Mouse (Mus musculus): Measurements from ENCODE around the gene Vmn1r1.
"Not testable (repeated sequence)": the region's sequence is repeated elsewhere in the genome, so short reads cannot be mapped to it uniquely, and the experiment has no call there.

The Vmn1r1 gene

DNA sequence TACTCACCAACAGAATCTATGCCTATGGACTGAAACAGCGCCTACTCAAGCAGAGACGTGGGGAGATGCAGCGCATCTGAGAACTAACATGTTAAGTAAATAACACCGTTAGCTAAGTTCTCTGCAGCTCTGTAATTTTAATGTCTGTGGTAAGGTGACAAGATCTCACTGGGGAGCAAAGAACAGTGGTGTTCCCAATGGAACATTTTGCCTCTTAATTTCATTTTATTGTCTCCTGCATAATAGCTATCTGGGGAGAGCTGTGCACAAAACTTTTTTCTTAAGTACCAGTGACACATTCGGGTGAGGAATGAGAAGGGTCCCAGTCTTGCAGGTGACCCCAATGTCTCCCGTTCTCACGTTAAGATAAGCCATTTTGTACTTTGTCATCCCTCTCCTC is at the start of gene Vmn1r1:
Vmn1r1 (minus strand) TSS at position 101 of the 400 bp plus-strand sequence.
- DNase-seq = no peak

DNA sequence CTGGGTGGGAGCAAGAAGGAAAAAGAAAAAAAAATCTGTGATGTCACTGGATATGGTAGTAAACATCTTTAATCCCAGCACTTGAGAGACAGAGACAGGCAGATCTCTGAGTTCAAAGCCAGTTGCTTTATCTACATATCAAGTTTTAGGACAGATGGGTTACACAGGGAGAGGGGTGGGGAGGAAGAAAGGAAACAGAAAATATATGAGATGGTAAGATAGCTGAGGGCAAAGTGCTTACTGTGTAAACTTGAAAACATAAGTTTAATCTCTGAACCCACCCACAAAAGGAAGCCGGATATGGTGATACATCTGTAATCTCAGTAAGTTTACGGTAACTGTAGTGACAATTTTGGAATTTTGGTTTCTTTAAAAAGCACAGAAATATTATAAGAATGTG is 46.0 kb upstream of the Vmn1r1 start:
- no peak for DNase-seq

DNA sequence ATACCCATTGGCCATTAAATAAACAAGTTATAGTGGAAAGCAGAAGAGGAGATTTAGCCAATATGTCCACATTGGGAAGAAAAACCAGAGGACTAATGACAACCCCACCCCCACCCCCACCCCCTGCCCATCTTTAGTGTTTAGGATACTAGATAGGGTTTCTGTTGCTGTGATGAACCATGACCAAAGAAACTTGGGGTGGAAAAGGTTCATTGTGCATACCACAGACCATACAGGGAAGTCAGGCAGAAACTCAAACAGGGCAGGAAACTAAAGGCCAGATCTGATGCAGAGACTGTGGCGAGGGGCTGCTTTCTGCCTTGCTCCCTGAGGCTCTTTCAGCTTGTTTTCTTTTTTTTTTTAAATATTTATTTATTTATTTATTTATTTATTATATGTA is 28.3 kb upstream of the Vmn1r1 start:
- no peak for DNase-seq

DNA sequence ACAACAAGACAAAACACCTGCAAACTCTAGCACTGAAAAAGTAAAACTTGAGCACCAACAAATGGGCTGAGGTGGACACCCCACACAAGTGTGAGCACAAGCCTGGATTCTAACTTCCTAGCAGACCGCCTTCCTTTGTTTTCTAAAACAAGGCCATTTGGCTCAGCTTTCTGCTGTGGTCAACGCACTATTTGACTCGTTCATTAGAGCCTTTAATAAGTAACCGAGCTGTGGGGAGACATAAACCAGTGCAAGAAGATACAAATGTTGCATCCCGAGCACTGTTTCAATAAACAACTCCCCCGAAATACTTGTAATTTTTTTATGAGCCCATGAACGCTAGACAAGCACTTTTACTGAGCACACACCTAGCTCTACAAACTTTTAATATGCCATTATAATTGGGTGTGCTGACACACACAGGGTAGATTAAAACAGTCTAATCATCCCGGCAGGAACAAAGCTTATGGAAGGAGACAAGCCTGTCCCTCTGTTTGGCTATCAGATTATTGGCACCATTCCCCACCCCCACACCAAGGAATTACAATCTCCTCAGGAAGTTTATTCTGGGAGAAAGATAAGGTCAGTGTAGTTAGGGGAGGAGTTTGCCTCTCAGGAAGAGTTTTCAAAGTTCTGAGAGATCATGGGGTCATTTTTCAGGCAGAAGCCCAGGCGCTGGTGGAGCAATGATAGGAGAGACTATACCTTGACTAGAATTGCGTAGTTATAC is 27.7 kb upstream of the Vmn1r1 start:
- peak; percentile 54 for DNase-seq

DNA sequence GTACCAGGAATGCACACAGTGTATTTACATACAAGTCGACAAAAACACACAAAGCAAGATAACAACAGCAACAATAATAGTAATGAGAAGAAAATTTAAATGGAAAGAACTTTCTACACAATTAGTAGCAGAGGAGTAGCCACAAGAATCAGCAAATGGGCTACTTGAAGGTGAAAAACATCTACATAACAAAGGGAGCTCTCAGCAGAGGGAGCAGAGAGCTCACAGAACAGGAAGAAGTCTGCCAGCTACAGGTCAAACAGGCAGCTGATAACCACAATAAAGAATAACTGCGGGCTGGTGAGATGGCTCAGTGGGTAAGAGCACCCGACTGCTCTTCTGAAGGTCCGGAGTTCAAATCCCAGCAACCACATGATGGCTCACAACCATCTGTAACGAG is 26.9 kb upstream of the Vmn1r1 start:
- no peak for DNase-seq

DNA sequence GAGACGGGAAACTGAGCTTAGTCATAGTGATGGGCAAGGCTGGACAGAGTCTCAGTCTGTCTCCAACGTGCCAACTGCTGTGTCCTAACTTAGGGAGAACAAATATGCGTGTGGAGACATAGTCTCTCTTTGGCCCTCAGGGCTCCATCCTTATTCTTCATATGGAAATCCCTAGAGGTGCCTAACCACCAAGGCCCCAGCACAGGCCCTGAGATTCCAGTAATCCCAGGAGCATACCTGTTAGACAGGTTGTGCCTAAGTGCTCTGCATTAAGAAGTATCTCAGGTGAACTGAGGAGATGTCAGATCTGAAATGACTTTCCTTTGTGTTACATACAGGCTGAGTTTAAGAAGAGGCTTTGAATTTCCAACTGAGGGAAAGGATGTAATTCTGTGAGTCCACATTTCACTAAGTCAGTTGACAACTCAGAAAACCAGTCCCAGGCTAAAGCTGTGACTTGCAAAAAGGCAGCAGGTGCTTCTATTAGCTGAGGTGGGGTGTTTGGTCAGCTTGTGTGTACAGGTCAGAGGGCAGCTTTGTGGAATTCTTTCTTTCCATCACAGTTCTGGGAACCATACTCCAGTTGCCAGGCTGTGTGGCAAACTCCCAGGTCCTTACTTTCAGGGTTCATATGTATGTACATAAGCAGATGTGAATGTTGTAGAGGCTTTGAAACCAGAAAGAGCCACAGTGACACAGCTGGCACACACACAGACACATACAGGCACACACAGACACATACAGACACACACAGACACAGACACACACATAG is 25.6 kb upstream of the Vmn1r1 start:
- DNase-seq = no peak

DNA sequence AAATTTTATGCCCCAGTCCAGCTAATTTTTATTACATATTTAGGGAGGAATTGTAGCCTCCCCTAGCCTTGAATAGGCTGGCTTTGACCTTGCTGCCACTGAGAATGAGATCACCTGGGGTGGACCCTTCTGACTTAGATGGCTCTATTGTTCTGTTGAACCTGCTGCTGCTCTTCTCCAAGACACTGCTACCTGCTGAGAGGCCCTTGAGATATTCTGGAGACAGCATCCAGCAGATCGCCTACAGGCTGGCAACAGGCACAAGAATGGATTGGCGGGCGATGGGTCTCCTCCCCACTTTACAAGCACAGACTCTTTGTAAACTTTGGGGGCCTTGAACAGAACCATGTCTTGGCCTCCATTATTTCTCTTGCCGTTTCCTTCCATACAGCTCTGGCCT is 18.2 kb upstream of the Vmn1r1 start:
- DNase-seq = not testable (repeated sequence)

DNA sequence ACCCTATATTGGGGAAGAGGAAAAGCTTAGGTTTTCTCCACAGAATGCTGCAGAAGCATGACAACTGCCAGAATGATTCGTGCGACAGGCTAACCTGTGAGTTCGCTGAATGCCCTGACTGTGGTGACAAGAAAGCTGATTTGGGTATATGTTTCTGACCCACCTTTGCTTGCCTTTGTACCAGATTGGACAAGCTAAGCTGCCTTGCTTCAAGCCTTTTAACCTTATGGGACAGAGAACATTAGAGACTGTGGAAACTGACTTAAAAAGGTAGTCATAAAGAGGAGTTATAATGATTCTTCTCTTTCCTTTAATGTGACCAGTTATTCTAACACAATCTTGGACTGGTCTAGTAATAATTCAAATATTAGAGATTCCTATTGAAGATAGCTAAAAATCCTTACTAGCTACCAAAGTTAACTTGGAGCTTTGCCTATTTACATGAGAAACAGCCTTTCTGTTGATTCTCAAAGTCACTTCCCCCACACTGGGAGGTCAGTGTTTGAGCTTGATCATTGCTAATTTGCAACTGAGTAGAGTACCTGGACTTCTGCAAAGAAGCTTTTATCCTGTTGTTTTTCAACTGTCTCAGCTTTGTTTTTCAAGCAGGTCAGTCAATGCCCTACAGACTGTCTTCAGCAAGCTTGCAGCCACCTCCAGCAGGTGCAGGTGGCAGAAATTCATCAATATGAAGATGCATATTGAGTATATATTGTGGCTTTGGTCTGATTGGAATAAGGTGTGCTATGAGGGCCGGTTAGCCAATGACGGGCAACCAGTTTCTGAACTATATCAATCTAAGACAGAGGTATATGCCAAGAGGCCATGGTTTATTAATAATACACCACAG is 17.4 kb upstream of the Vmn1r1 start:
- DNase-seq = no peak

DNA sequence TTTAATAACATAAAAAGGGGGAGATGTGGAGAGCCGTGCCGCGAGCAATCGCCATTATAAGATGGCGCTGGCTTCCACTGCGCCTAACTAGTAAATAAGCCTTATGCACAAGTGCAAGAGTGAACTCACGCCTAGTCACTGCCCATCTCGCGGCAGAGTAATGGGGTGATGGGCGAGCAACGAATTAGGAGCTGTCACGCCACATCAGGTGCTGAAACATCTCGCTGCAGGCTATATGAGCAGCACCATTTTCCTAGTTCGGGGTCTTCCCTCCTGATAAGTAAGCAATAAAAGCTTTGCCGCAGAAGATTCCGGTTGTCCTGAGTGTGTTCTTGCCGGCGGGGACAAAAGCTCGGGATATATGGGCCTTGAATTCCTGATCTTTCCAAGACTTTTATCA is 12.7 kb upstream of the Vmn1r1 start:
- not testable (repeated sequence) for DNase-seq

DNA sequence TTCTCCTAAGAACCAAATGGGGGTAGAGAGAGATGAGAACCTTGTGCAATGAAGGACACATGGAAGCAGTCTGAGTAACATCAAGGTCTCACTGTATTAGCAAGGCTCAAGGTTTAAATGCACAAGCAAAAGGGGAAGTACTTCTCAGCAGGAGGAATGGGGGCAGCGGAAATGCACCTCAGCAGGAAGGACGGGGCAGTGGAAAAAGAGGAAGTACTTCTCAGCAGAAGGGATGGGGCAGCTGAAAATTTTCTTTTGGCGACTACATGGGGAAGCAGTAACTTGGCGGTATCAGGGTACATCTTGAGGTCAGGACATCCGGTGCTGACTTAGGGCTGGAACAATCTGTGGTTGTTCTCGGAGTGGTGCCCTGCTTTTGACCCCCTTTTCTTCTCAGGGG is 5.9 kb upstream of the Vmn1r1 start:
- DNase-seq = not testable (repeated sequence)

DNA sequence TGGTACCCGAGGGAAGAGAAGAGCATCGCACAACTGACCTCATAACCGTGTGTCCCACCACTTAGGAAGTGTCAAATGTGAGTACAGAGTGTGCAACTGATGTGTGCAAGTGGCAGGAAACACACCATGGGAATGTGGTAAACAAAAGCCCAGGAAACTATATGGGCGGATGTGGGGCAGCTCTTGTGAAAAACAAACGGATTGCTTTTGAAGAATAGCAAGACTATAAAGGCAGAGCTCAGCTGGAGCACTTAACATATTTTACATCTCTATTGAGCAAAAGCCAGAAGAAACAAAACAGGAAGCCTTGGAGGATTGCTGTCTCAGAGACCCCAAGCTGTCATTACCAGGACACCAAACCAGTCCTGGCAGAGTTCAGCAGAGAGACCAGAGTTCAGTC is 1.3 kb downstream of the Vmn1r1 start:
- no peak for DNase-seq

DNA sequence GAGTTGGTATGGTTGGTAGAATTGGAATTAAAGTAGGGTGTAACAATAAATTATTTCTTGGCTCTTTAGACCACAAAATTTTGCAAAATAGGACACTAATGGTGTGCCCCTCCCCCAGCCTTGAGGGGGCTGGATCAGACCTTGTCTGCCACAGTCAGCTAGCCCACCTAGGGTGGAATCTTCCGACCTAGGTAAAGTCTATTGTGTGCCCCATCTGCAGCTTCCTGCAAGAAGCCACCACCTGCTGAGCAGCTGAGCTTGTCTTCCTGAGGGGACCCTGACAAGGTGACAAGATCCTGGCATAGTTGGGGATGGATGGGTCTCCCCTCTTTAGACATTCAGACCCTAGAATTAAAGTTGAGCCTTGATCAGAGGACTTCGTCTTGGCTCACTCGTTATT is 4.7 kb downstream of the Vmn1r1 start:
- DNase-seq = no peak

DNA sequence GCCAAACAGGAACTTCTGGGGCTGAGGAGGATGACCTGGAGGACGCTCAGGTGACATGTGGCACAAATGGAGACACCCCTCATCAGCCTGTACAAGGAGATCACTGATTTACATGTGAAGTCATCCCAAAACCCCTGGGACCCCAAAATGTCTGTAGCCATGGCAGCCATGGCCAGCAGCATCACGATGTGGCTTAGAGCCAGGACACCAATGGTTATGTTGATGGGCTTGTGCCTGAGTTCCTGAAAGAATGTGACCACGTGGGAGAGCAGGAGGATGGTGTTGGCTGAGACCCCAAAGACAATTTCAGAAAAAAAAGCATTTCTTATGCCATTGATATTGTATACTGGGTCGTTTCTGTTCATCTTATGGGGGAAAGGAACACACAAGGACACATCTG is 6.6 kb downstream of the Vmn1r1 start:
- no peak for DNase-seq

DNA sequence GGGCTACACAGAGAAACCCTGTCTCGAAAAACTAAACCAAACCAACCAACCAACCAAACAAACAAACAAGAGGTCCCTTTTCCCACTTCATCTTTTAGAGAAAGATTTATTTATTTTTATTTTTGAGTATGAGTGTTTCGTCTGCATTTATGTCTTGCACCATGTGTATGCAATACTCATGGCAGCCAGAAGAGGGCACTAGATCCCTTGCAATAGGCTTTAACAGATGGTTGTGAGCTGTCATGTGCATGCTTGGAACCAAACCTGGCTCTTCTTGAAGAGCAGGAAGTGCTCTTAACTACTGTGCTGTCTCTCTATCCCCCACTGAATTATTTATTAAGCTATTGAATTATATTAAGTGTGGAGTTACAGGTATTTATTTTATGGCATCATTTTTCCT is 14.3 kb downstream of the Vmn1r1 start:
- DNase-seq = peak; percentile 35

DNA sequence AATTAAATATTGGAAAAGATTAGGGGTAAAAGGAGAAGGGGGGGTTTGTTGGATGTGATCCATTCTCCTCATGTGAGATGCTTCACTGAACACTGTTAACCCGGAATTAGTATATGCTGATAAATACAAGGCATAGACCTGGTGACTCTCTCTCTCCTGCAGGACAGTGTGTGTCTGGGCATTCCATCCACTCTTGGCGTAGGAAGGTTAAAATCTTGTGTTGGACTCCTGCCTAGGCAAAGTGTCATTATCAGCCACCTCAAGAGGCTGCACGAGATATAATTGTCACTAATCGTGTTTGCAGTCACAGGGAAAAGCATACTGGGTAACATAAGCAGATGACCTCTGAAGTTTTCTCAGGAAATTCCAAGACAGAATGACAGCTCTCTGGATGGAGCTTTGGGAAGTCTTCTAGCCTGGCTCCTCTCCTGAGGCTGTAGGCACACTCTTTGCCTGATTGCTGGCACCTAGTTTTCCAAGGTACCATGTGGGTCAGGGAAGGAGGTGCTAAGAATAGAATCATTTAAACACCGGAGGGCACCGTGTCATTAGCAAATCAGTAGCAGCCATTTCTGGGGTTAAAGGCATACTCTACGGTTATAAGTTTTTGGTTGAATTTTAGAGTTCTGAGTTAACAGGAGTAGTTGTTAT is 15.3 kb downstream of the Vmn1r1 start:
- no peak for DNase-seq

DNA sequence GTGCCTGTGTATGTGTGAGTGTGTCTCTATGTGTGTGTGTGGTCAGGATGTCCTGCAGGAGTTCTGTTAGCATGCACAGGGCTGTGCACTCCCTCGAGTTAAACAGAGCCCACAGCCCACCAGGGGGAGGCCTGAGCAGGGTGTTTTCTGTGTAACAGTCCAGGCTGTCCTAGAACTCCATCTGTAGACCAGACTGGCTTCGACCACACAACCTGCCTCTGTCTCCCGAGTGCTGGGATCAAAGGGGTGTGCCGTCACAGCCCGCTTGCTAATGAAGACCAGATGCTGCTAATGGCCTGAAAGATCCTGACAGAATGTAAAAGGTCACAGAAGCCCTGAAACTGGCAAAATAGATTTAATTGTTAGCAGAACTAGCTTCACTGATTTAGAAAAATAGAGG is 18.7 kb downstream of the Vmn1r1 start:
- DNase-seq = no peak

DNA sequence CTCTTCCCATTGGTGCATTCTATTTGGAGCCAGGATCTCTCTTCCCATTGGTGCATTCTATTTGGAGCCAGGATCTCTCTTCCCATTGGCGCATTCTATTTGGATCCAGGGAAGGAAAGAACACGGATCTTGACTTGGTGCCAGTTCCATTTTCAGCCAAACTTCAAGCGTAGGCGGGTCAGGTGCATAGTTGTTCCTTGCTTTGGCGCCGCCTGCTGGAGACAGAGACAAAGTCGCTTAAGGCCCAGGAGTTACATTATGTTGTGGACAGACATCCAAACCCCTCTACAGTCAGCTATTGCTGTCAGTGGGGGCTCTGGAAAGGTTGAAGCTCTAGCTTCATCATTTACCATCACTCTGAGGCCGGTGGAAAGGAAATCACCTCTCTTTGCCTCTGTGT is 21.0 kb downstream of the Vmn1r1 start:
- DNase-seq = no peak

DNA sequence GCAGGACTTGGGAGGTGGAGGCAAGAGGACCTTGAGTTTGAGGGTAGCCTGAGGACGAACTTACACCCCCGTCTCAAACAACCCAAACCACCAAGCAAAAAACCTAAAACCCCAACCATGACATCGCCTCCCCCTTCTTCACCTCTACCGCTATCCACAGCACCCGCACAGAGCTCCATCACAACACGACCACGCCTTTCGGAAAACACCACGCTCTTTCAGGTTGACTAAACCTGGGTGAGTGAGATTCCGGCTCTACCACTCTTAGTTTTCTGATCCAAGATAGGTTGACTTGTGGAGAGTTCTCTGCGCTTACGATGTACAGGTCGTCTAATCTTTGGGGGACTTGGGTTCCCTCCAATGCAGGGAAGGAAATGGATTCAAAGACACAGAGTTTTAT is 21.6 kb downstream of the Vmn1r1 start:
- DNase-seq = no peak

DNA sequence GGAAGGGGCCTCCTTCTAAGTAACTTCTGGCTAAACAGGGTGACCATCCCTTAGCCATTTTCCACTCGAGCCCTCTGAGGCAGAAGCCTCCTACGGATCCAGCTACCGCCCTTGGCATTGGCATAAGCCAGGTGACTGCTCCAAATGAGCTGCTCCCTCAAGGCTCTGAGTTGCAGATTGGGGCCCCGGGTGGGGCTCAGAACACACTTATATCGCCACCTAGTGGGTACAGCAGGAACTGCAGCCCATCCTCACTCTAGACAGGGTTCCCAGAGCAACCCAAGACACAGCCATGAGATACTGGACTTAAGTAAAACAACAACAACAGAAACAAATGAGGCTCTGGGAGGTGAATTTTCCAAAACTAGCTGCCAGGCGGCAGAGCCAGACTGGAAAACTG is 23.9 kb downstream of the Vmn1r1 start:
- DNase-seq = peak; percentile 77

DNA sequence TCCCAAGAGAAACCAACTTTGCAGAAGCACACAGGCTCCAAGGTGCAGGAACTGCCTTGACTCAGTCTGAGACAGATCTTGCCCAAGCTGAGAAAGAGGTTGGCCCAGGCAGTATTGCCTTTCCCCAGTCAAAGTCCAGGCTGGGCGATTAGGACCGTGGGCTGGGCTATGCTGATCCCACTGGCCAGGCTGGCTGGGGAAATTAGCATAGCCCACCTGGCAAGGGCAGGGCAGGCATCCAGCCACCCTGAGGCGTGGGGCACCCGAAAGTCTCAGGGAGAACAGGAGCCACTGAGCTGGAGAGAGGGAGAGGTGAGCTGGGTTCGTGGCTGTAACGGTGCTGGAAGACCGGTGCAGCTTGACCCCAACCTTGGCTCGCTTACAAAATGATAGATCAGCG is 24.3 kb downstream of the Vmn1r1 start:
- DNase-seq = no peak

DNA sequence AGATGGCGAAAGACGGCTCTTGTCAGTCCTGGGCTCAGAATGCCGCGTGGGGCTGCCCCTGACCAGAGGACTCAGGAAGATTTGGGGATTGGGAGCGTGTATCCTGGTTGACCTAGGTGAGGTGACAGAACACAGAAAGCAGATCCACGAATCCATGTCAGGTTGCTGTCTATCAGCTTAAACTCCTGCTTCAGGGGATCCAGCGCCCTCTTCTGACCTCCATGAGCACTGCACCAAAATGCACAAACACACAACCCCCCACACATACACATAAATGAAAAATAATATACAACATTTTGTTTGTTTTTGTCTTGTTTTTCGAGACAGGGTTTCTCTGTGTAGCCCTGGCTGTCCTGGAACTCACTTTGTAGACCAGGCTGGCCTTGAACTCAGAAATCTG is 26.1 kb downstream of the Vmn1r1 start:
- no peak for DNase-seq

DNA sequence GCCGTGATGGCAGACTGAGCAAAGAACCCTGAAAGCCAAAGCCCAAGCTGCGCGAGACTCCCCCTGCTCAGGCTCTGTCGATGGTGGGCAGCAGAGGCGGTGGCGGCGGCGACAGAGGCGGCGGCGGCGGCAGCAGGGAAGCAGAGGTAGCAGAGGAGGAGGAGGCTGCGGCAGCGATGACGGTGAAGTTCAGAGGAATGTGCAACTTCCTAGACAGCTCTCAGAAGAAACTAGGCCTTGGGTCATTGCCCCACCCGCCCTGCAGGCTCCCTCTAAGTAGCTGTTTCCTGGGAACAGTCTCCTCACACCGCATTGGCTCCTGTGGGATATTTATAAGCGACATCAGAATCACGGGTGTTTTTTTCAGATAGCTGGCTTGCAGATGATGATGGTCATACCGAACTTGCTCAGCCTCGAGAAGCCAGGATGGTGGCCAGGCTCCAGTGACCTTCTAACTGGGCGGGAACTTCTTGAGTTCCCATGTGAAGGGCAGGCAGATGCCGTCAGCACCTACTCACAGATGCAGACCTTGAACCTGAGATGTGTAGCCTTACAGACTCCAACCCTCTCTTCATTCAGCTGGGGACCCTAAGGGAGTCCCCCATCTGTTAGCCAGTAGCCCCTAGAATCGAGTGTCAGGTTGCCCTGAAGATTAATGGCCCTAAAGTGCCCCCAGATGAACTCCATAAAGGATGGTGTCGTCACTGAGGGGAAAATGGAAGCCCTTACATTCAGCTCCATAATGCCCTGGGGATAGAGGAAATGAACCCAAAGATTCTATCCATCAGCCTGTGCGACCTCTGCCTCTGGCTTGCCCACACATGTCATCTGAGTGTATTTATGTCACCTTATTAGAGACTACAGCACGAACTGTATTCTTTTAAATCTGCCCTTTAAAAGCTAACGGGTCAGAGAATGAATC is 26.8 kb downstream of the Vmn1r1 start:
- DNase-seq = no peak

Measured in kidney, adult 9 months (tissue).